Mouse (Mus musculus) testis, adult 2 months (tissue): ENCODE measurements around the gene Reep3. TPM values are rescaled to one million over a fixed set of nuclear protein-coding genes. Genes with fewer than 3 reads are reported as not detected.
"Not testable (repeated sequence)": the region's sequence is repeated elsewhere in the genome, so short reads cannot be mapped to it uniquely, and the experiment has no call there.

ENCODE experiments used
- H3K27ac ChIP-seq: fragments of 200-500 bp; 2 replicates; pipeline ENCODE4 v1.5.1; 2012; ENCODE audit warnings: low read depth, low read length; ENCODE audit not compliant: control insufficient read depth, insufficient read depth
- H3K27me3 ChIP-seq: fragments of 200-500 bp; 2 replicates; pipeline ENCODE4 v1.6.1; 2012; ENCODE audit warnings: mild to moderate bottlenecking, low read length, moderate library complexity; ENCODE audit not compliant: control insufficient read depth, insufficient read depth
- H3K36me3 ChIP-seq: fragments of 200-500 bp; 2 replicates; pipeline ENCODE4 v1.6.1; 2012; ENCODE audit warnings: mild to moderate bottlenecking, low read length; ENCODE audit not compliant: control insufficient read depth, insufficient read depth
- H3K4me1 ChIP-seq: fragments of 200-500 bp; 2 replicates; pipeline ENCODE4 v1.6.1; 2012; ENCODE audit warnings: low read length; ENCODE audit not compliant: control insufficient read depth, insufficient read depth
- H3K4me3 ChIP-seq: fragments of 200-500 bp; 2 replicates; pipeline ENCODE4 v1.5.1; 2012; ENCODE audit warnings: low read depth, mild to moderate bottlenecking, low read length, moderate library complexity, mixed read lengths; ENCODE audit not compliant: control insufficient read depth
- CTCF ChIP-seq: fragments of 200-500 bp; IDR thresholded peaks from 2 replicates; pipeline ENCODE4 v1.5.1; 2012; ENCODE audit warnings: low read depth, mild to moderate bottlenecking, inconsistent platforms, low read length, moderate library complexity; ENCODE audit not compliant: control insufficient read depth, insufficient read depth, insufficient replicate concordance
- POLR2A ChIP-seq: fragments of 200-500 bp; IDR thresholded peaks from 2 replicates; pipeline ENCODE4 v1.6.1; 2012; ENCODE audit warnings: low read depth, mild to moderate bottlenecking, inconsistent platforms, low read length, moderate library complexity; ENCODE audit not compliant: control insufficient read depth
- polyA plus RNA-seq: library from polyadenylated mRNA; depleted of rRNA; stranded (reverse); fragments of >200 nt; gene quantifications from 2 replicates; pipeline ENCODE4 v1.2.3, GENCODE M21; 2012

Reep3 gene
- polyA plus RNA-seq, 1 experiment: 2.3 TPM

DNA sequence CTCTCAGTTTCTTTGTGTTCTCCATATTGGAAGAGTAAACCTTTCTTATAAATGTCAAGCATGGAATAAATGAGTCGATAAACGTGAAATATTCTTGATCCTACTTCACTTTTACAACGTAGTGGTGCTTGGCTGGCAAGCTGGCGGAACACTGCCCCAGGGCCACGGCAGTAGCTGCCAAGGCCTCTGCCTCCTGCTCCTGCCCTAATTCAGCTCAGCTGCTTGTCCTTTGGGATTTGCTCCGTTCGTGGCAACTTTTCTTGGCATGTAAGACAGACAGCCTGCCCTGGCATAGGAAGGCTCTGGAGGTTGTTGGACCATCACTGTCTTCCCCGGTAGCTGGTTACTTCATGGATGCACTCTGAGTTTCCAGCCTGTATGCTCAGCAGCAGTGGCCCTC lies 19.5 kb upstream of the Reep3 start:
- no peak overlapping the region for H3K4me3 ChIP-seq
- H3K36me3 ChIP-seq: no peaks in the 10 kb centered on the region
- H3K27ac ChIP-seq: no peak overlapping the region
- no peaks in the 10 kb centered on the region for H3K27me3 ChIP-seq
- TF ChIP-seq CTCF (no peak), POLR2A (no peak)
- H3K4me1 ChIP-seq: peaks cover 23% of the 10 kb centered on the region

DNA sequence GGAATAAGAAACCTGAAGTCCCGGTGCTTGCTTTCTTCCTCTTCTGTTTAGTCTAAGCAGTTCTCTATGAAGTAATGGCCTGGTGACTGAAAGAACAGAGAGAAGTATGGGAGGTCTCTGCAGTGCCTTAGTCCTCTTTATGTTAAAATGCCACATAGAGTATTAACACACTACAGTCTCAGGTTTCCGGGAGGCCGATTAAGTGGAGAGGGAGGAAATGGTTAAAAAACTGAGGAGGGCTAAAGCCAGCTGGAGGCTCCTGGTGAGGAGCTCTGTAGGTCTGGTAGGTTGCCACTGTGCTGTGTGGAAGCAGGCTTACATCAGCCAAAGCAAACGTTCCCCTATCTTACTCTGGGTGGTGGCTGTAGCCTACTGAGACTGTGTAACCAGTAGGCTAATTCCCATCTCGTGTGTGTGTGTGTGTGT lies 18.9 kb upstream of the Reep3 start:
- TF ChIP-seq POLR2A (no peak), CTCF (no peak)
- H3K27me3 ChIP-seq: no peaks in the 10 kb centered on the region
- H3K4me3 ChIP-seq: no peak overlapping the region
- H3K36me3 ChIP-seq: no peaks in the 10 kb centered on the region
- H3K27ac ChIP-seq: no peak overlapping the region
- peaks cover 23% of the 10 kb centered on the region for H3K4me1 ChIP-seq

DNA sequence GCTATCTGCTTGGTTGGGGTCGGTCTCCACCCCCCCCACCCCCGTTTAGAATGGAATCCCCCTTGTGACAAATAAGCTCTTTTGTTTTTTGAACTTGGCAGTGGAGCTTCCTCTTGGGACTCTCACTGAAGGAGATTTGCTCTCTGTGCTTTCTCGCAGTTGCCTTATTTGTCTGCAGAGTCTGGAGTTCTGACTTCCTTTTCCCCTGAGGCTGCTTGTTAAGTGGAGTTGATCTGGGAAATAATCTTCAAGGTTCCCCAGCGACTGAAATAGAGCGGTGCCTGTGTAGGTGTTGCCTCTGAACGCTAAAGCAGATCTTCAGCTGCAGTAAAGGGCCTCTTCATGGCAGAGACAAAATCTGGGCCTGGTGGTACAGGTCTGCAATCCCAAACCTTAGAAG lies 18.4 kb upstream of the Reep3 start:
- H3K4me1 ChIP-seq: peaks cover 21% of the 10 kb centered on the region
- no peak overlapping the region for H3K4me3 ChIP-seq
- no peaks in the 10 kb centered on the region for H3K36me3 ChIP-seq
- no peak overlapping the region for H3K27ac ChIP-seq
- no peaks in the 10 kb centered on the region for H3K27me3 ChIP-seq
- TF ChIP-seq POLR2A (no peak), CTCF (no peak)

DNA sequence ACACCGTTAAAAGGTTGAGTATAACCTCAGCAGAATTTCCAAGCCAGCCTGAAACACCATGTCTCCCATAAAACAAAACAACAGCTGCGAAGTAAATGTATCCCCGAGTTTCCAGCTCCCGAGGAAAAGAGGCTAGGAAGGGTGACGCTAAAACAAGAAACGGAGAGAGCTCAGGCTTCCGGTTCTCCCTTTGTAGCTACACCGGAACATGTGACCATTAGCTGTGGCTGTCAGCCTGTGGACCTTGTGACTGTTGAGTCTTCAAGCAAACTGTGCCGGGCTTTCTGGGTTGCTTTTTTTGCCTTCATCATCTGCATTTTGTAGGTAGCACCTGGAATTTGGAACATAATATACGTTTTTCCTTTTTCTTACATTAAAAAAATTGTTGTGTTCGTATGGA lies 17.1 kb upstream of the Reep3 start:
- TF ChIP-seq POLR2A: no peak
- TF ChIP-seq CTCF: no peak
- peaks cover 15% of the 10 kb centered on the region for H3K4me1 ChIP-seq

DNA sequence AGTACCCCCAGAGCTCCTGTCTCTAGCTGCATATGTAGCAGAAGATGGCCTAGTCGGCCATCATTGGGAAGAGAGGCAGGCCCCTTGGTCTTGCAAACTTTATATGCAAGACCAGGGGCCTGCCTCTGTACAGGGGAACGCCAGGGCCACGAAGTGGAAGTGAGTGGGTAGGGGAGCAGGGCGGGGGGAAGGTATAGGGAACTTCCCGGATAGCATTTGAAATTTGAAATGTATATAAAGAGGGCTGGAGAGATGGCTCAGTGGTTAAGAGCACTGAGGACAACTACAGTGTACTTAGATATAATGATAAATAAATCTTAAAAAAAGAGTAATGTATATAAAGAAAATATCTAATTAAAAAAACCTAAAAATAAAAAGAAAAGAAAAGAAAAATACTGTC lies 16.2 kb upstream of the Reep3 start:
- H3K27ac ChIP-seq, H3K36me3 ChIP-seq, H3K4me3 ChIP-seq, H3K4me1 ChIP-seq, H3K27me3 ChIP-seq: not testable (repeated sequence)

More for the DNA sequence above, 17.1 kb upstream of the Reep3 start:
- no peaks in the 10 kb centered on the region for H3K36me3 ChIP-seq
- H3K27ac ChIP-seq: no peak overlapping the region
- no peak overlapping the region for H3K4me3 ChIP-seq
- H3K27me3 ChIP-seq: no peaks in the 10 kb centered on the region

DNA sequence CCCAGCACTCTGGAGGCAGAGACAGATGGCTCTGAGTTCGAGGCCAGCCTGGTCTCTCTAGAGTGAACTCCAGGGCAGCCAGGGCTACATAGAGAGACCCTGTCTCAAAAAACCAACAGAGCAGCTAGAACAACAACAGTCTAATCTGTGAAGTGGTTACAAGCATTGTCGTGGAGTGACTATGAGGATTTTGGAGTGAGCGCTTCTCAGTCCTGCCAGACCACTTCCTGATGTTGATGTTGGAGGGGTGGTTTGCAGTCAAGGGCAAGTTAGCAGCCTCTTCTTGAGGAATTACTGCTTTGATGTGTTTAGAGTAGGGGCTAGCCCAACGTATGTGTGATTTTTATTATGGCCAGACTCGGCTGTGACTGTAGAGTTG lies 15.0 kb upstream of the Reep3 start:
- Histone ChIP-seq H3K27ac (no peak overlapping the region), H3K4me3 (no peak overlapping the region), H3K27me3 (no peaks in the 10 kb centered on the region), H3K4me1 (peaks cover 6% of the 10 kb centered on the region), H3K36me3 (no peaks in the 10 kb centered on the region)
- TF ChIP-seq CTCF (no peak), POLR2A (no peak)

DNA sequence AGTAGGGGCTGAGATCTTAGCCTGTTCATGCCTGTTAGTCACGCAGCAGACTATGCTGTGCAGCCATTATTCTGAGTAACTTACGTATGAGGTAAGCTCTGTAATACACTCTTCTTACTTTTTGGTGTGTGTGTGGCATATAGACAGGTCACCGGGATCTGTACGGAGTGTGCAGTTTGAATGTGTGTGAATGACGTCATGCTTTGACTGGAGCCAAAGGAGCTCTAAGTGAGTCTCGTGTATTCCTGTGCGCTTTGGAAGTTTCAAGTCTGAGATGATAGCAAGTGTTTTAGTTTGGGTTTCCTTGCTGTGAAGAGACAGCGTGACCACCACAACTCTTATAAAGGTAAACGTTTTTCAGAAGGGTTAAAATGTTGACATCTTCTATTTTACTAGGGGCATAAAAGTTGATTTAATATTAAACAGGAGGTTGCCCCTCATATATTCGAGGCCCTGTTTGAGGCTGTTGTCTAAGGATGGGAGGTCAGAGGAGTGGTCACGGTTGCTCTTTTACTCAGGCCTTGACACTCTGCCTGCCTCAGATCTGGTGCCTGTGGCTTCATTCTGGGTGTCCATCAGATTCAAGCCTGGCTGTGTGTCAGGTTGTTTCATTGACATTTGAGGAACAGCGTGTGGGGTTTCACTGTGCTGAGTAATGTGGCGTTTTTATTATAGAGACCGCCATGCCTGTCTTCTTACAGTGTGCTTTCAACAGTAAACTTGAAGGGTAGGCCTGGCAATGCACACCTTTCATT lies 14.5 kb upstream of the Reep3 start:
- no peak overlapping the region for H3K27ac ChIP-seq
- H3K4me3 ChIP-seq: no peak overlapping the region
- TF ChIP-seq POLR2A (no peak), CTCF (no peak)
- no peaks in the 10 kb centered on the region for H3K36me3 ChIP-seq
- peaks cover 4% of the 10 kb centered on the region for H3K4me1 ChIP-seq
- H3K27me3 ChIP-seq: no peaks in the 10 kb centered on the region

DNA sequence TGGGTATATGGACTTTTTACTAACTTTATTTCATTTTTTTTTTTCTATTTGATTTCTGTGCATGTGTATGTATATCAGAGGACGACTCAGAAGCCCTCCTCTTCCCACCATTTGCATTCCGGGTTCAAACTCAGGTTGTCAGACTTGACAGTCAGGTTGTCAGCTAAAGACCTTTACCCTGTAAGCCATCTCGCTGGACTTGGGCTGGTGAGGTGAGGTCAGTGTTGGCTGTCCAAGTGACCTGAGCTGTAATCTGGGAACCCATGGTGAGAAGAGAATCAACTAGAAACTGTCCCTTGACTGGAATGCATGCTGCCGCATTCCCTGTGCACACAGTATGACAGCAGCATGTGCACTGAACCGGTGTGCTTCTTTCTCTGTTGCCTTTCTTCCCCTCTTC lies 12.9 kb upstream of the Reep3 start:
- no peaks in the 10 kb centered on the region for H3K4me1 ChIP-seq
- TF ChIP-seq CTCF (no peak), POLR2A (no peak)
- H3K27ac ChIP-seq: no peak overlapping the region
- no peaks in the 10 kb centered on the region for H3K36me3 ChIP-seq
- no peaks in the 10 kb centered on the region for H3K27me3 ChIP-seq
- H3K4me3 ChIP-seq: no peak overlapping the region
